Mouse (Mus musculus) urinary bladder, adult 2 months (tissue): ENCODE measurements at regions not wholly inside any gene's neighbourhood (a gene's known extent, or its start where the extent isn't known, plus 50 kb on each side); places are given as distances from the start of the nearest gene placed in this dataset.

Source experiments
- DNase-seq: peaks from one replicate; pipeline ENCODE4 v3.0.0; 2022; ENCODE audit warnings: low spot score

GRCm38 (mm10) chr10:111558675-111559340, 52.7 kb downstream of the Phlda1 start:
- DNase-seq = no peak

- DNase-seq = no peak
Observed at GRCm38 (mm10) chr10:111559341-111560246, 53.5 kb downstream of the Phlda1 start.

- DNase-seq = no peak
Observed at GRCm38 (mm10) chr10:111562628-111563027, 56.5 kb downstream of the Phlda1 start.

- no peak for DNase-seq
Observed at GRCm38 (mm10) chr10:111566873-111567381, 60.8 kb downstream of the Phlda1 start.

GRCm38 (mm10) chr10:111570501-111571258, 64.6 kb downstream of the Phlda1 start:
- no peak for DNase-seq

GRCm38 (mm10) chr10:111574231-111574630, 68.1 kb downstream of the Phlda1 start:
- no peak for DNase-seq

GRCm38 (mm10) chr10:111574812-111575211, 68.7 kb downstream of the Phlda1 start:
- DNase-seq = no peak

- DNase-seq = no peak
Observed at GRCm38 (mm10) chr10:111575256-111575655, 69.2 kb downstream of the Phlda1 start.

- DNase-seq = no peak
Observed at GRCm38 (mm10) chr10:111575926-111576325, 69.8 kb downstream of the Phlda1 start.

GRCm38 (mm10) chr10:111576395-111577069, 70.4 kb downstream of the Phlda1 start:
- DNase-seq = no peak

GRCm38 (mm10) chr10:111578536-111578935, 72.5 kb downstream of the Phlda1 start:
- DNase-seq = no peak

- DNase-seq = no peak
Observed at GRCm38 (mm10) chr10:111579481-111579880, 73.4 kb downstream of the Phlda1 start.

GRCm38 (mm10) chr10:111580401-111581100, 74.5 kb downstream of the Phlda1 start:
- DNase-seq = no peak

GRCm38 (mm10) chr10:111581847-111582246, 75.8 kb downstream of the Phlda1 start:
- no peak for DNase-seq

GRCm38 (mm10) chr10:111582321-111583123, 76.4 kb downstream of the Phlda1 start:
- DNase-seq = no peak

- no peak for DNase-seq
Observed at GRCm38 (mm10) chr10:111583124-111583743, 77.1 kb downstream of the Phlda1 start.

GRCm38 (mm10) chr10:111583744-111584152, 77.7 kb downstream of the Phlda1 start:
- no peak for DNase-seq

- no peak for DNase-seq
Observed at GRCm38 (mm10) chr10:111587891-111588611, 82.0 kb downstream of the Phlda1 start.

- DNase-seq = no peak
Observed at GRCm38 (mm10) chr10:111589186-111589585, 83.1 kb downstream of the Phlda1 start.
